19 mouse cellular contexts compared by ENCODE assay signal in the genomic region with DNA sequence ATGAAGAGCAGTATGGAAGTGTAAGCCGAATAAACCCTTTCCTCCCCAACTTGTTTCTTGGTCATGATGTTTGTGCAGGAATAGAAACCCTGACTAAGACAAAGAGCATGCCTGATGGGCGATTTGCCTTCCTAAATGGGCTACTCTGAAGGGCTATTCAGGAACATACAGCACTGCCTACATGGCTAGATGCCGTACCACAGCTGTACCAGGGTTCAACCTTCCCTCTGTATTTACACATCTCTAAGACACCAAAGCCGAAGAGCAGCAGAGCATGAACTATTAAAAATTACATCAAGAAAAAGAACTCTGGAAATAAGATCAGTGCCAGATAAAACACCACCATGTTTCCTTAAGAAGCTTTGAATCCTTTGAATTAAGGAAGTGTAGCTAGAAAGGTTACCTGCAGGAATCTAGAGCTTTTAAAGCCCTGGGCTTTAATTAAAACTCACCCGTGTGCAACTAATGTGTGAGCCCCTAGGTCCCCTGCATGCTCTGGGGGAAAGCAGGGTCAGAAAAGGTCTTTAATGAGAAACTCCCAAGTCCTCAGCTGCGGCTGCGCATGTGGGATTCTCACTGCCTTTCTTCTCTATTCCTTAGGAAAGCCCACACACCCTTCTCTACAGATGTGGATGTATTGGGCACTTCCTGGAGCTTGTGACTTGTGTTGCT.
"Had no signal": no experiment of that assay in that cellular context is flagged by ENCODE, and none has a peak within 500 bp of the region (broad histone marks: within the 10 kb centered on the region; RNA-seq: fewer than 3 reads in every experiment).

No protein-coding gene starts in this region.

- H3K36me3 ChIP-seq: intestine, embryonic 15.5 days; limb, embryonic 10.5 days; limb, embryonic 13.5 days; liver, embryonic 12.5 days; liver, embryonic 15.5 days; lung, embryonic 15.5 days; midbrain, embryonic 10.5 days; neural tube, embryonic 12.5 days; neural tube, embryonic 15.5 days had no signal

- H3K4me3 ChIP-seq: intestine, embryonic 15.5 days; limb, embryonic 10.5 days; limb, embryonic 13.5 days; liver, embryonic 12.5 days; liver, embryonic 15.5 days; lung, embryonic 15.5 days; megakaryocyte, embryonic 14.5 days; midbrain, embryonic 10.5 days; neural tube, embryonic 12.5 days; neural tube, embryonic 15.5 days had no signal

- H3K9ac ChIP-seq: intestine, embryonic 15.5 days; limb, embryonic 13.5 days; liver, embryonic 12.5 days; liver, embryonic 15.5 days; lung, embryonic 15.5 days; neural tube, embryonic 12.5 days; neural tube, embryonic 15.5 days had no signal

- H3K4me2 ChIP-seq: intestine, embryonic 15.5 days; limb, embryonic 13.5 days; liver, embryonic 12.5 days; liver, embryonic 15.5 days; lung, embryonic 15.5 days; neural tube, embryonic 12.5 days; neural tube, embryonic 15.5 days had no signal

- H3K4me1 ChIP-seq: intestine, embryonic 15.5 days; liver, embryonic 12.5 days; liver, embryonic 15.5 days; megakaryocyte, embryonic 14.5 days; neural tube, embryonic 12.5 days; neural tube, embryonic 15.5 days had no signal

- H3K27me3 ChIP-seq: intestine, embryonic 15.5 days; liver, embryonic 12.5 days; liver, embryonic 15.5 days; lung, embryonic 15.5 days; megakaryocyte, embryonic 14.5 days; neural tube, embryonic 12.5 days; neural tube, embryonic 15.5 days had no signal

- H3K9me3 ChIP-seq: intestine, embryonic 15.5 days; limb, embryonic 10.5 days; limb, embryonic 13.5 days; liver, embryonic 12.5 days; liver, embryonic 15.5 days; lung, embryonic 15.5 days; midbrain, embryonic 10.5 days; neural tube, embryonic 12.5 days; neural tube, embryonic 15.5 days had no signal

- H3K27ac ChIP-seq: intestine, embryonic 15.5 days; limb, embryonic 10.5 days; limb, embryonic 13.5 days; liver, embryonic 12.5 days; liver, embryonic 15.5 days; lung, embryonic 15.5 days; midbrain, embryonic 10.5 days; neural tube, embryonic 12.5 days; neural tube, embryonic 15.5 days had no signal

- ATAC-seq: intestine, embryonic 15.5 days; liver, embryonic 12.5 days had no signal

- DNase-seq: kidney, adult 2 months; kidney, postnatal 36 days; liver; lung, adult 18-20 months; lung, postnatal 10 days; lung, postnatal 36 days; midbrain, embryonic 14.5 days; thymus, adult 18-20 months; thymus, postnatal 36 days had no signal
